Mouse (Mus musculus) heart, adult 2 months (tissue): ENCODE results near the gene Scn3b. TPM values are rescaled to one million over a fixed set of nuclear protein-coding genes. Genes with fewer than 3 reads are reported as not detected.
A peak's percentile ranks its signal among the peaks of the same experiment; 100 is the strongest.

ENCODE experiments used
- DNase-seq, 2 experiments: peaks; one replicate each; pipeline ENCODE4 v3.0.0; 2021
- H3K27ac ChIP-seq: fragments of 200-600 bp; 2 replicates; pipeline ENCODE4 v1.8.1; 2022
- H3K27me3 ChIP-seq: fragments of 200-500 bp; 2 replicates; pipeline ENCODE4 v1.6.1; 2012; ENCODE audit warnings: mild to moderate bottlenecking, low read length, inconsistent platforms, mixed read lengths; ENCODE audit not compliant: control insufficient read depth, insufficient read depth
- H3K36me3 ChIP-seq: fragments of 200-500 bp; 2 replicates; pipeline ENCODE4 v1.6.1; 2012; ENCODE audit warnings: low read length, inconsistent platforms; ENCODE audit not compliant: control insufficient read depth, insufficient read depth
- H3K4me1 ChIP-seq: fragments of 200-500 bp; 2 replicates; pipeline ENCODE4 v1.6.1; 2011; ENCODE audit warnings: low read length; ENCODE audit not compliant: control insufficient read depth, insufficient read depth
- H3K4me3 ChIP-seq: fragments of 200-600 bp; 2 replicates; pipeline ENCODE4 v1.8.1; 2022
- H3K79me2 ChIP-seq: fragments of 200-500 bp; replicated peaks from 2 replicates; pipeline ENCODE4 v1.6.1; 2012; ENCODE audit warnings: mild to moderate bottlenecking, inconsistent platforms, low read length, moderate library complexity, mixed read lengths; ENCODE audit not compliant: control insufficient read depth, insufficient read depth
- H3K9ac ChIP-seq: fragments of 200-500 bp; 2 replicates; pipeline ENCODE4 v1.6.1; 2012; ENCODE audit warnings: low read depth, mild to moderate bottlenecking, control low read depth, inconsistent platforms, low read length, mixed read lengths
- CTCF ChIP-seq: fragments of 200-600 bp; IDR thresholded peaks from 2 replicates; pipeline ENCODE4 v1.8.1; 2022; ENCODE audit warnings: antibody characterized with exemption, mild to moderate bottlenecking, moderate library complexity
- EP300 ChIP-seq: fragments of 200-500 bp; IDR thresholded peaks from 2 replicates; pipeline ENCODE4 v1.6.1; 2011; ENCODE audit warnings: low read depth, low read length, control low read depth; ENCODE audit not compliant: insufficient read depth
- POLR2A ChIP-seq: fragments of 200-500 bp; IDR thresholded peaks from 2 replicates; pipeline ENCODE4 v1.6.1; 2011; ENCODE audit warnings: mild to moderate bottlenecking, low read depth, low read length, control low read depth; ENCODE audit not compliant: insufficient read depth
- WGBS: fragments of 180-500 bp; shearing (Covaris S2); methylation state at CpG from one replicate; pipeline ENCODE4 v1.1.7; 2018; 5-methylcytosine and 5-hydroxymethylcytosine counted together
- intact Hi-C: fragments of 180-260 bp; cut with DNase I; formaldehyde crosslinking; loops from one replicate; pipeline ENCODE4 v1.15.1; 2025
- polyA plus RNA-seq: library from polyadenylated mRNA; depleted of rRNA; stranded (reverse); fragments of >200 nt; gene quantifications from 2 replicates; pipeline ENCODE4 v1.2.3, GENCODE M21; 2012
- total RNA-seq, 2 experiments: library from RNA; stranded (reverse); gene quantifications; 2 replicates each; pipeline ENCODE4 v1.2.3; 2021

Gene Scn3b
- total and polyA plus RNA-seq, 3 experiments, result 0.70 to 2.0 (median 0.96) TPM

DNA sequence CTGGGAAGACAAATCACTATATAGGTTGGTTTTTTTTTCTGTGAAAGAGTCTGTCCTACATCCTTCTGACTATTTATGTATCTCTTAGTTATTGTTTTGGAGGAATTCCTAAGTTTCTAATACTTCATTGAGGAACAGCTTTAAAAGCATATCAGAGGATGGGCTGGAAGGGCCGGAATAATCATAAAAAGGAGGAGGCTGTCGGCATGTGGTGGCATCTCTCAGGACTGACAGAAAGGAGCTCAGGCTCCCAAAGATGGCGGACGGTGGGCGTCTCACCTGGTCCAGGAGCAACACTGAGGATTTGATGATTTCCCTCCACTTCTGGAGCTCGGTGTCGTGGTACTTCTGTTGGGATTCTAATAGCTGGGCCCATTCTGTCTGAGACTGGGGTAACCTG lies 30.3 kb downstream of the Scn3b start:
- no peak overlapping the region for H3K9ac ChIP-seq
- 94% methylated on average over 7 of the region's 7 CpGs for WGBS
- H3K4me1 ChIP-seq, result no peaks in the 10 kb centered on the region
- H3K79me2 ChIP-seq, result no peaks in the 10 kb centered on the region
- H3K27me3 ChIP-seq, result no peaks in the 10 kb centered on the region
- no peak overlapping the region for H3K4me3 ChIP-seq
- intact Hi-C loops, result no loop called here
- TF ChIP-seq POLR2A (no peak), CTCF (no peak), EP300 (no peak)
- no peak for DNase-seq
- H3K27ac ChIP-seq, result no peak overlapping the region
- H3K36me3 ChIP-seq, result peaks cover 5% of the 10 kb centered on the region

DNA sequence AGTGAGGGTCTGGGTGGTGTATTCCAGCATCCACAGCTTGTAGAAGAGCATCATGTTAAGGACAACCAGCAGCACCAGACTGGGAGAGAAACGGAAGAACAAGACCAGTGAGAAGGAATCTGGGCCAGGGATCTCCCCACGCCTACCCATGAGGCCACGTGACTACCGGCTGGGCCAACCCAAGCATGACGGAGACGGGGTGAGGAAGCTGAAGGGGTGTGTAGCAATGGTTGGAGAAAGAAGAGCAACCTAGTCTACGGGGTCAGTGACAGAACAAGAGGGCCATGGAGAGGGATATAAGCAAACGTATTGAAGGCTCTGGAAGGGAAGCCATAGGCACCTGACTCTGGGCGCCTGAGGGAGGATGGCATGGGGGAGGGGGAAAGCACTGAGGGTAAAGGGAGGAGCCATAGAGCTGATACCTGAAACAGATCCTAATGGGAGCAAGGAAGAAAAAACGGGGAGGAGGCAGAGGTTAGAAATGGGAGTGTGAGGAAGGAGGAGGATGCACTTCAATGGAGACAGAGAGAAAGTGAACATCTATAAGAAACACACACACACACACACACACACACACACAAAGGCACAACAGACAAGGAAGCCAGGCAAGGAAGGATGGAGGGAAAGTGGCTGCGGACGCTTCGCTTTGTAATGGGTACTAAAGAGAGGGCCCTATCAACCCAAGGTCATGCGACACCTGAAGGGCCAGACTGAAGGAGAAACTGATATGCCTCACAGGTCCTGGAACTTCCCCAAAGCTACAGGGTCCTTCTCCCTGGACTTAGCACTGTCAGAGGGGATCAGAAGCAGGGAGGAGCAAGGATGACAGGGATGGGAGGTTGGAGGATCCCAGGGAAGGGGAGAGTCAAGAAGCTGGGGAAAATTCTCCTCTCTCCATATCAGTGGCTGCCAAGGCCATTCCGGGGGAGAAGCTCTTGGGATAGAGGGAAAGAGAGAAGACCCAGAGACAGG lies 31.3 kb downstream of the Scn3b start:
- H3K4me3 ChIP-seq, result no peak overlapping the region
- H3K79me2 ChIP-seq, result no peaks in the 10 kb centered on the region
- H3K4me1 ChIP-seq, result no peaks in the 10 kb centered on the region
- H3K36me3 ChIP-seq, result peaks cover 3% of the 10 kb centered on the region
- no peak for DNase-seq
- WGBS, result 90% methylated on average over 15 of the region's 15 CpGs
- no peak overlapping the region for H3K9ac ChIP-seq
- H3K27ac ChIP-seq, result no peak overlapping the region
- intact Hi-C loops, result no loop called here
- no peaks in the 10 kb centered on the region for H3K27me3 ChIP-seq
- TF ChIP-seq POLR2A (no peak), EP300 (no peak), CTCF (no peak)

DNA sequence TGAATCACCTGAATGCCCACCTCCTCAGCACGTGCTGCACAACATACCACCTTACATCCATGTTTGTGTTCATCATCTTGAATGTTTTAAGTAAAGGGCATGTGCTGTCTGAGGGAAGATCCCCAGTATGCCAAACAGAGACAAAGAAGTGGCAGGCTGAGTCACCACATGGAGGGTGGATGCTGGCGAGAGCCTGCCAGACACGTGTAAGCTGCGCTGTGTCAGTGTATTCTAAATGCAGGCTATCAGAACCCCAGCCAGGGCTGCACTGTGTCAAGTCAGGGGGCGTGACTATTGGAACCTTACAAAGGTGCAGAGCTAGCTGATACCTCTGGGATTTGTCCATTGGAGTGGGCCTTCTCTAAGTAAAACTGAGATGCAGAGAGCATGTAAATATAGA lies 32.5 kb downstream of the Scn3b start:
- no peaks in the 10 kb centered on the region; the same call in 1 of the 2 replicates for H3K36me3 ChIP-seq
- intact Hi-C loops, result no loop called here

GRCm38 (mm10) chr9:40302375-40302774 lies 33.4 kb downstream of the Scn3b start:
- Histone ChIP-seq H3K36me3 (no peaks in the 10 kb centered on the region; the same call in 1 of the 2 replicates), H3K79me2 (no peaks in the 10 kb centered on the region), H3K27me3 (no peaks in the 10 kb centered on the region), H3K27ac (no peak overlapping the region), H3K9ac (no peak overlapping the region), H3K4me3 (no peak overlapping the region), H3K4me1 (no peaks in the 10 kb centered on the region)
- no peak for DNase-seq
- TF ChIP-seq POLR2A (no peak), EP300 (0 out of 2 replicates have a peak, but pooled peaks have one; percentile 72)
- WGBS, result 78% methylated on average over 8 of the region's 8 CpGs
- intact Hi-C loops, result no loop called here

More for the DNA sequence above, 32.5 kb downstream of the Scn3b start:
- Histone ChIP-seq H3K27ac (no peak overlapping the region), H3K79me2 (no peaks in the 10 kb centered on the region), H3K4me1 (no peaks in the 10 kb centered on the region), H3K9ac (no peak overlapping the region), H3K4me3 (no peak overlapping the region), H3K27me3 (no peaks in the 10 kb centered on the region)
- WGBS, result 75% methylated on average over 5 of the region's 5 CpGs
- no peak for TF ChIP-seq EP300
- TF ChIP-seq POLR2A, result no peak
- no peak for TF ChIP-seq CTCF
- no peak for DNase-seq

- Histone ChIP-seq H3K79me2 (no peaks in the 10 kb centered on the region), H3K4me1 (no peaks in the 10 kb centered on the region), H3K9ac (no peak overlapping the region), H3K4me3 (no peak overlapping the region), H3K36me3 (no peaks in the 10 kb centered on the region), H3K27ac (no peak overlapping the region), H3K27me3 (no peaks in the 10 kb centered on the region)
- TF ChIP-seq EP300 (no peak), POLR2A (no peak), CTCF (no peak)
- DNase-seq, result no peak
- WGBS, result 95% methylated on average over 8 of the region's 8 CpGs
- intact Hi-C loops, result no loop called here
Measured at GRCm38 (mm10) chr9:40304243-40304642, 35.2 kb downstream of the Scn3b start.

DNA sequence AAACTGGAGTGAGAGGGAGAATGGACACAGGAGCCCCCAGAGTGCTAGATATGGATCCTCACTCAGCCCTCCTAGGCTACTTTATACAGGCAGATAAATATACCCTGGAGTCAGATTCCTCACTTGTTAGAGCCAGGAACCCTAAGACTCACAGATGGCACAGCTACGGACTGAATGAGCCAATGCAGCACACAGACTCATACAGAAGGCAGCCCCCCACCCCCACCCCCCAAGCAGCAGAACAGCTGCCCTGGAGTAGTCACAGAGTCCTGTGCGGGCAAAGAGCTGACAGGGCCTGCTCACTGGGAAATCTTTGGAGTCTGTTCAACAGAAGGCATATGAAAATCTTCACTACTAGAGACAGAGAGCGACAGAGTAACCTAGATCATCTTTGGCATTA lies 38.3 kb downstream of the Scn3b start:
- no peak overlapping the region for H3K4me3 ChIP-seq
- H3K27me3 ChIP-seq, result no peaks in the 10 kb centered on the region
- WGBS, result 90% methylated on average over 3 of the region's 3 CpGs
- no peak for DNase-seq
- intact Hi-C loops, result no loop called here
- H3K36me3 ChIP-seq, result no peaks in the 10 kb centered on the region
- H3K27ac ChIP-seq, result no peak overlapping the region
- TF ChIP-seq CTCF, result no peak
- no peak overlapping the region for H3K9ac ChIP-seq
- H3K79me2 ChIP-seq, result no peaks in the 10 kb centered on the region
- no peaks in the 10 kb centered on the region for H3K4me1 ChIP-seq
